Mouse (Mus musculus) effector memory CD4-positive, alpha-beta T cell, adult 7 months (primary cell): Measurements from ENCODE around the gene BC024978. TPM values are rescaled to one million over a fixed set of nuclear protein-coding genes. Genes with fewer than 3 reads are reported as not detected.

ENCODE experiments used
- polyA plus RNA-seq: library from polyadenylated mRNA; unstranded; fragments of 100-300 nt; shearing (Covaris generic); gene quantifications from one replicate; pipeline ENCODE4 v1.2.1, GENCODE M21; 2017

The BC024978 gene
- polyA plus RNA-seq: 3.5 TPM

GRCm38 (mm10) chr7:27195681-27196611 lies at the start of gene BC024978, which contains the start of gene Snrpa:
BC024978 (plus strand) TSS chr7:27195781.
Snrpa (minus strand) TSS chr7:27196271.

GRCm38 (mm10) chr7:27153205-27153764 lies 42.3 kb upstream of the BC024978 start, which contains the start of gene Cyp2t4:
Cyp2t4 (plus strand) TSS chr7:27153714.

DNA sequence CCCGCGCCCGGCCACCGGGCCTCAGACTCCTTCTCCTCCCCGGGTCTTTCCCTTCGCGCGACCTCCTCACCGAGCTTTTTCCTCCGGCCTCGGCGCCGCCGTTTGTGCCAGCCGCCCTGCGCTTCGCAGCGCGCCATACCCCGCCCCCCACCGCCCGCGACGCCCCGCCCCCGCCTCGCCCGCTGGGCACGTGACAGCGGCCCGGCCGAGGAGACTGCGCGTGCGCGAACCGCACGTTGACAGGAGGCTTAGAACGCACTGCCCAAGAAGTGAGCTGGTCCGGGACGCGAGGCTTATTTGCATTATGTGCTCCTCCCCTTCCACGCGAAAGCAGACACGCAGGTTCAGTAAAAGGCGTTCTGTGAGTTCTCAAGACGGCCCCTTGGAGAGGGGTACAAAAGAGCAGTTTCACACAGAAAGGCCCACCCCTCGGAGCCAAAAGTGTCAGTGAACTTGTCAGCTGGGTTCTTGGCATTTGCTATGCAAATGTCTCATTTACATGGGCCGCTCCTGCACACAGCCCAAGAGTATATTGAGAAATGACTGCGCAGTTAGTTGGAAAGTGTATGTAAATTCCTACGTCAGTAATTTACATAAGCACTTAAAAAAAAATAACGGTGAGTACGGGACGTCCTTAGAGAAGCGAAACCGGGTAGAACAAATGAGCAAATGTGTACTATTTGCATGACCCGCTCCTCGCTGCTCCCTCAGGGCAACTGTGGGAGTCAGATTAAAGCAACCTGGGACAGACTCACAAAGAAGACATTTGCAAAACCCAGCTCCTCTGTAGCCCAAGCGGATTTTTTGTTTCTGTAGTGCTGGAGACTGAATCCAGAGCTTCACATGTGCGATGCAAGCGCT lies 28.7 kb upstream of the BC024978 start, which contains the start of gene Egln2:
Egln2 (minus strand) TSS at position 189 of the 861 bp plus-strand sequence.

DNA sequence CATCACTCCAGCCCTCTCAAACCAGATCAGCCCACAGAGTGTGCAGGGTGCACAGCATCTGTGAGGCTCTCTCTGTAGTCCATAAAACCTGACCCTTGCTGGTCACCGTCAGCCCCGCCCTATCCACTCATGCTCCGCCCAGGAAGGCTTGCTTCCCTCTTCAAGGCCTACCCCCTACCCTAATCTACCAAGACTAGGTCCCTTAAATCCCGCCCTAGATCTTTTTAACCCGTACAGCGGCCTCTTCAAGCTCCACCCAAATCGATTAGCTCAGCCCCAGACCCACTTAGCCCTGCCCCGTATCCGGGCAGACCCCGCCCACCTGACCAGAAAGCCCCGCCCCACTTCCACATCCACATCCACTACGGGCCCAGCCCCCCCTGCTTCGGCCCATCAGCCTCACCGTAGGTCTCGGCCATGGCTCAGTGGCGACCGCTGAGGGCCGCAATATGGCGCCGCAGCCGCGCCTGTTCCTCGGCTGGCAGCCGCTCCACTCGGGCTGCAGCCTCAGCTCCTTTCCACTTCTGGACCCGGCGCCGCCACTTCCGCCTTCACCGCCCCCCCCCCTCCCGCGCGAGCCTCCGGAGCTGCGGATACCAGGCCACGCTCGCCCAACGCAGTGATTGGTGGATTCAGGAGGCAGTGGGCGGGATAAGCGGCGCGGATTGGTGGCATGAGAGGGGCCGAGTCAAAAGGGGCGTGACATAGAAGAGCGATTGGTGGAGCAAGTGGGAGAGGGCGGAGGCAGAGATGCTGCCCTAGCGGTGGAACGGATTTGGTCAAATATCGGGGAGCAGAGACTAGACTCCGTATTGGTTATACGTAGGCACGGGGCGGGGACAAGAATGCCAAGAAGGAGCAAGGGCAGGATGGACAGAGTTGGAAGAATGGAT lies 17.0 kb upstream of the BC024978 start, which contains the start of gene Rab4b:
Rab4b (minus strand) TSS at position 573 of the 893 bp plus-strand sequence.

GRCm38 (mm10) chr7:27180837-27181695 lies 14.5 kb upstream of the BC024978 start, which contains the start of the genes Gm21983 and Mia:
Gm21983 (minus strand) TSS chr7:27181086.
Mia (minus strand) TSS chr7:27181157.

DNA sequence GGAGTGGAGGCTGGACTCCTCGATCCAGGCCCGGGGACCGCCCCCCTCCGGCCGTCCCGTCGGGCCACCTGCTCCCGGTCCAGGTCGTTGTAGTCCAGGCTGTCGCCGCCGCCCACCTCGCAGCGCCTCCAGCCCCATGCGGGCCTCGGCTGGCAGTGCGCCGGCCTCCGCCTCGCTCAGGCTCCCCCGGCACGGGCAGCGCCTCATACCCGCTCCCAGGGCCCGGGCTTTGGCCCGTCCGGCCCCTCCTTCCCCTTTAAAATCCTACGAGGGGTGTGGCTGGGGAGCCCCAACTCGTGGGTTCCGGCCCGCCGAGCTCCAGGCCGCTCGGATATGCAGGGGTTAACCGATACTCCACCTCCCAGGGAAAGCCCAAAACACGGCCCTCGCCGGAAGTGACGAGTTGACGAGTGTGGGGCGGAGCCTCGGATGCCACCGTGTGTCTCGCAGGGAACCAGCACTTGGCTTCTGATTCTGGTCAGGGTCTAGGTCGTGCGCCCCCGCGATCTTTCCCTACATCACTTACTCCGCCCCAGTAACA lies 32.8 kb downstream of the BC024978 start, which contains the start of gene Itpkc:
Itpkc (minus strand) TSS at position 381 of the 541 bp plus-strand sequence.

DNA sequence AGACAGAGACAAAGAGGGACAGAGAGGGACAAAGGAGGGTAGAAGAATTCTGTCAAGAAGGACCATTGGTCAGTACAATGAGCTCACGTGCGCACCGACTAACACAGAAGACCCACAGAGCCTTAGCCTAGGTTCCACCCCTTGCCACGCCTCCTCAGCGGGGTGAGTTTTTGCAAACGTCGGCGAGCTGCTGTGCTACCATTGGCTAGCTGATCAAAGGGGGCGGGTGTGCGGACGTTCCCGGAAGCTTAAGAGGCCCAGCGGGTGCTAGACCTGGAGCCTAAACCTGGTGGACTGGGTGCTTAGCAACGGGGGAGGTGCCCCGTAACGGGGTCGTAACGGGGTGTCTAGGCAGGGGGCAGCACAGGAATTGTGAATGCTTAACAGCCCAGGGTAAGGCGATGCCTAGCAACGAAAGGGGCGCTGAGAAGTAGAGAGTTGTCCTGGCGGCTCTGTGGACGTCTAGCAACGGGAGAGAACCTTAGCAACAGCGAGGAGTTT lies 37.2 kb downstream of the BC024978 start, which contains the start of gene Coq8b:
Coq8b (plus strand) TSS at position 243 of the 501 bp plus-strand sequence.

DNA sequence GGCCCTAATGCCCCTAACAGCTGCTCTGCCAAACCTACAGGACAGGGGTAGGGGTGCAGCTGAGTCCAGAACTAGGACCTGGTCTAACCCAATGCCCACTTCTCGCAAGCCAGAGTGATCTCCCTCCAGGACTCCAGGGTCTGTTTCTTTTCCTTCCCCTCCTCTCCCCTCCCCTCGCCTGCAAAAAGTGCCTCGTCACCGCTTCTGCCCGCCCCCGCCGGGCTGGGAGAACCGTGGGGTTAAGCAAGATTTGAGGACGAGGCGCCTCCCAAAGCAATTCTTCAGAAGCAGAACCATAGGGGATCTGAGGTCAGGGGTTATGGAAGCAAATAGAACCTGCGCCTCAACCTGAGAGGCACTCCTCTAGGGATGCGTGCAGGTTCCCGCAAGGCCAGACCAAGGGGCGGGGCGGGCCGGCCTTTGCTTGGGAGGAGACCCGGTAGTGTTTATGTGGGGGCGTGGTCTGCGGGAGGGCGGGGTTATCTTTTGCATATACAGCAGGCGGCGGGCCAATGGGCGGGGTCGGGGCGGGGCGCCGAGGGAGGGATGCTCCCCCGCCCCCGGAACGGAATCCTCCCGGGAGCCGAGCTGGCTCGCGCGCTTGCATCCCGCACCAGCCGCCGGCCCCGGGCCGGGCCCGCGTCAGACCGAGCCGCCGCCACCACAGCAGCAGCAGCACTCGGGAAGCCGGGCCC lies 62.8 kb downstream of the BC024978 start, which contains the start of gene Numbl:
Numbl (plus strand) TSS at position 229 of the 695 bp plus-strand sequence.

Other genes starting within 250 kb of the BC024978 start
- gene Cyp2a12, start 166.7 kb upstream of the BC024978 start, polyA plus RNA-seq: 0.23 TPM
- not detected for gene Cyp2f2, start 75.9 kb upstream of the BC024978 start, polyA plus RNA-seq
- not detected for gene Cyp2t4, start 42.1 kb upstream of the BC024978 start, polyA plus RNA-seq
- 63.9 TPM for gene Egln2, start 29.0 kb upstream of the BC024978 start, polyA plus RNA-seq
- 137 TPM for gene Rab4b, start 16.9 kb upstream of the BC024978 start, polyA plus RNA-seq
- not detected for gene Gm21983, start 14.7 kb upstream of the BC024978 start, polyA plus RNA-seq
- not detected for gene Mia, start 14.6 kb upstream of the BC024978 start, polyA plus RNA-seq
- gene Snrpa, start 490 bp downstream of the BC024978 start, polyA plus RNA-seq: 65.8 TPM
- gene Itpkc, start 32.9 kb downstream of the BC024978 start, polyA plus RNA-seq: 20.9 TPM
- gene Coq8b, start 37.2 kb downstream of the BC024978 start, polyA plus RNA-seq: 12.7 TPM
- 1.9 TPM for gene Numbl, start 62.7 kb downstream of the BC024978 start, polyA plus RNA-seq
- gene Ltbp4, start 141.9 kb downstream of the BC024978 start, polyA plus RNA-seq: 1.3 TPM
- gene Shkbp1, start 160.2 kb downstream of the BC024978 start, polyA plus RNA-seq: 70.3 TPM
- gene Gm20479, start 161.6 kb downstream of the BC024978 start, polyA plus RNA-seq: not detected